Mouse (Mus musculus): ENCODE results near the gene Gm10959.

Gm10959 gene

GRCm38 (mm10) chr3:122895189-122895731 is 23.9 kb downstream of the Gm10959 start:
- no peak for DNase-seq (ENCODE audit: extremely low read depth, low read depth, low spot score)

GRCm38 (mm10) chr3:122894772-122895171 is 24.4 kb downstream of the Gm10959 start, which contains the start of gene Fabp2:
Gene Fabp2 (plus strand): TSS chr3:122895072.
- no peak for DNase-seq (ENCODE audit: extremely low read depth, low read depth, low spot score)

GRCm38 (mm10) chr3:122888371-122888819 is 30.8 kb downstream of the Gm10959 start:
- no peak for DNase-seq (ENCODE audit: extremely low read depth, low read depth, low spot score)

- no peak for DNase-seq (ENCODE audit: extremely low read depth, low read depth, low spot score)
These were observed 31.5 kb downstream of the Gm10959 start for GRCm38 (mm10) chr3:122887505-122888301.

- no peak for DNase-seq (ENCODE audit: extremely low read depth, low read depth, low spot score)
These were observed 40.4 kb downstream of the Gm10959 start for GRCm38 (mm10) chr3:122878705-122879315.

GRCm38 (mm10) chr3:122877543-122877942 is 41.6 kb downstream of the Gm10959 start:
- no peak for DNase-seq (ENCODE audit: extremely low read depth, low read depth, low spot score)

GRCm38 (mm10) chr3:122876870-122877269 is 42.3 kb downstream of the Gm10959 start:
- no peak for DNase-seq (ENCODE audit: extremely low read depth, low read depth, low spot score)

- no peak for DNase-seq (ENCODE audit: extremely low read depth, low read depth, low spot score)
These were observed 47.6 kb downstream of the Gm10959 start for GRCm38 (mm10) chr3:122871596-122871995.

GRCm38 (mm10) chr3:122868270-122868669 is 50.9 kb downstream of the Gm10959 start:
- DNase-seq (ENCODE audit: extremely low read depth, low read depth, low spot score) = no peak

GRCm38 (mm10) chr3:122865092-122865491 is 54.1 kb downstream of the Gm10959 start:
- DNase-seq (ENCODE audit: extremely low read depth, low read depth, low spot score) = no peak
